16 mouse cellular contexts compared by ENCODE assay signal in genomic region chr15:68457239-68457638, GRCm38 (mm10).
"Had no signal": no experiment of that assay in that cellular context is flagged by ENCODE, and none has a peak within 500 bp of the region (broad histone marks: within the 10 kb centered on the region; RNA-seq: fewer than 3 reads in every experiment).

No protein-coding gene starts in this region.

- DNase-seq: liver, postnatal 0 days; lung, adult 2 months; lung, postnatal 10 days; right cerebral cortex, postnatal 25 days; thymus, adult 2 months; thymus, postnatal 25 days; thymus, postnatal 4 days had no signal

- H3K4me2 ChIP-seq: liver, embryonic 15.5 days; midbrain, embryonic 11.5 days; midbrain, embryonic 13.5 days; midbrain, embryonic 15.5 days; neural tube, embryonic 12.5 days; stomach, embryonic 15.5 days had no signal

- H3K27ac ChIP-seq: liver, embryonic 15.5 days; macrophage; midbrain, embryonic 13.5 days; midbrain, embryonic 15.5 days; neural tube, embryonic 12.5 days; stomach, embryonic 15.5 days; stomach, postnatal 0 days had no signal

- H3K9ac ChIP-seq: liver, embryonic 15.5 days; liver, postnatal 0 days; midbrain, embryonic 13.5 days; midbrain, embryonic 15.5 days; neural tube, embryonic 12.5 days; stomach, embryonic 15.5 days had no signal

- H3K36me3 ChIP-seq: liver, embryonic 15.5 days; midbrain, embryonic 13.5 days; midbrain, embryonic 15.5 days; neural tube, embryonic 12.5 days; stomach, embryonic 15.5 days had no signal

- H3K4me3 ChIP-seq: liver, embryonic 15.5 days; megakaryocyte, embryonic 14.5 days; midbrain, embryonic 13.5 days; midbrain, embryonic 15.5 days; neural tube, embryonic 12.5 days; stomach, embryonic 15.5 days had no signal

- H3K4me1 ChIP-seq: liver, embryonic 15.5 days; megakaryocyte, embryonic 14.5 days; midbrain, embryonic 13.5 days; midbrain, embryonic 15.5 days; neural tube, embryonic 12.5 days; stomach, embryonic 15.5 days had no signal

- ATAC-seq: liver, postnatal 0 days; midbrain, embryonic 13.5 days; midbrain, embryonic 15.5 days had no signal

- H3K27me3 ChIP-seq: liver, embryonic 15.5 days; megakaryocyte, embryonic 14.5 days; midbrain, embryonic 13.5 days; midbrain, embryonic 15.5 days; neural tube, embryonic 12.5 days; stomach, embryonic 15.5 days had no signal

- H3K9me3 ChIP-seq: liver, embryonic 15.5 days; midbrain, embryonic 13.5 days; midbrain, embryonic 15.5 days; neural tube, embryonic 12.5 days; stomach, embryonic 15.5 days had no signal
